Mouse (Mus musculus): ENCODE measurements at regions not wholly inside any gene's neighbourhood (a gene's known extent, or its start where the extent isn't known, plus 50 kb on each side); places are given as distances from the start of the nearest gene placed in this dataset.
A peak's percentile ranks its signal among the peaks of the same experiment; 100 is the strongest.

- ATAC-seq (replicated peaks; ENCODE audit: low FRiP score, low TSS enrichment, poor library complexity, severe bottlenecking): no peak
Observed at GRCm38 (mm10) chr14:76805151-76805785, 231.3 kb upstream of the Ccdc122 start.

GRCm38 (mm10) chr14:76804447-76805150 lies 232.0 kb upstream of the Ccdc122 start:
- no peak for ATAC-seq (replicated peaks; ENCODE audit: low FRiP score, low TSS enrichment, poor library complexity, severe bottlenecking)

- ATAC-seq (replicated peaks; ENCODE audit: low FRiP score, low TSS enrichment, poor library complexity, severe bottlenecking): no peak
Observed at GRCm38 (mm10) chr14:76800181-76800580, 236.4 kb upstream of the Ccdc122 start.

- ATAC-seq (replicated peaks; ENCODE audit: low FRiP score, low TSS enrichment, poor library complexity, severe bottlenecking): no peak
Observed at GRCm38 (mm10) chr14:76799741-76800140, 236.8 kb upstream of the Ccdc122 start.

- no peak for ATAC-seq (replicated peaks; ENCODE audit: low FRiP score, low TSS enrichment, poor library complexity, severe bottlenecking)
Observed at GRCm38 (mm10) chr14:76798925-76799428, 237.6 kb upstream of the Ccdc122 start.

GRCm38 (mm10) chr14:76798488-76798887 lies 238.1 kb upstream of the Ccdc122 start:
- no peak for ATAC-seq (replicated peaks; ENCODE audit: low FRiP score, low TSS enrichment, poor library complexity, severe bottlenecking)

- no peak for ATAC-seq (replicated peaks; ENCODE audit: low FRiP score, low TSS enrichment, poor library complexity, severe bottlenecking)
Observed at GRCm38 (mm10) chr14:76797518-76797917, 239.1 kb upstream of the Ccdc122 start.

- no peak for ATAC-seq (replicated peaks; ENCODE audit: low FRiP score, low TSS enrichment, poor library complexity, severe bottlenecking)
Observed at GRCm38 (mm10) chr14:76791811-76792571, 235.3 kb upstream of the Serp2 start.

- ATAC-seq (replicated peaks; ENCODE audit: low FRiP score, low TSS enrichment, poor library complexity, severe bottlenecking): no peak
Observed at GRCm38 (mm10) chr14:76789376-76789775, 232.7 kb upstream of the Serp2 start.

- peak; percentile 90 for ATAC-seq (replicated peaks; ENCODE audit: low FRiP score, low TSS enrichment, poor library complexity, severe bottlenecking)
Observed at GRCm38 (mm10) chr14:76787601-76788000, 230.9 kb upstream of the Serp2 start.

GRCm38 (mm10) chr14:76786214-76786613 lies 229.5 kb upstream of the Serp2 start:
- no peak for ATAC-seq (replicated peaks; ENCODE audit: low FRiP score, low TSS enrichment, poor library complexity, severe bottlenecking)

- no peak for ATAC-seq (replicated peaks; ENCODE audit: low FRiP score, low TSS enrichment, poor library complexity, severe bottlenecking)
Observed at GRCm38 (mm10) chr14:76781524-76781880, 224.8 kb upstream of the Serp2 start.

GRCm38 (mm10) chr14:76780572-76781523 lies 224.2 kb upstream of the Serp2 start:
- ATAC-seq (replicated peaks; ENCODE audit: low FRiP score, low TSS enrichment, poor library complexity, severe bottlenecking): no peak

GRCm38 (mm10) chr14:76778541-76779399 lies 222.1 kb upstream of the Serp2 start:
- no peak for ATAC-seq (replicated peaks; ENCODE audit: low FRiP score, low TSS enrichment, poor library complexity, severe bottlenecking)

GRCm38 (mm10) chr14:76775387-76775924 lies 218.8 kb upstream of the Serp2 start:
- ATAC-seq (replicated peaks; ENCODE audit: low FRiP score, low TSS enrichment, poor library complexity, severe bottlenecking): no peak

GRCm38 (mm10) chr14:76772781-76773438 lies 216.2 kb upstream of the Serp2 start:
- no peak for ATAC-seq (replicated peaks; ENCODE audit: low FRiP score, low TSS enrichment, poor library complexity, severe bottlenecking)

- ATAC-seq (replicated peaks; ENCODE audit: low FRiP score, low TSS enrichment, poor library complexity, severe bottlenecking): no peak
Observed at GRCm38 (mm10) chr14:76770106-76770505, 213.4 kb upstream of the Serp2 start.

GRCm38 (mm10) chr14:76767301-76767700 lies 210.6 kb upstream of the Serp2 start:
- 0 out of 2 replicates have a peak, but pooled peaks have one; percentile 45 for ATAC-seq (replicated peaks; ENCODE audit: low FRiP score, low TSS enrichment, poor library complexity, severe bottlenecking)

All from megakaryocyte-erythroid progenitor cell, adult 5-6 weeks (primary cell).